Mouse (Mus musculus): ENCODE data around the gene Cs.

The Cs gene

GRCm38 (mm10) chr10:128409692-128410559 is 72.4 kb downstream of the Cs start:
- peak; percentile 89 for DNase-seq (ENCODE audit: low spot score)

DNA sequence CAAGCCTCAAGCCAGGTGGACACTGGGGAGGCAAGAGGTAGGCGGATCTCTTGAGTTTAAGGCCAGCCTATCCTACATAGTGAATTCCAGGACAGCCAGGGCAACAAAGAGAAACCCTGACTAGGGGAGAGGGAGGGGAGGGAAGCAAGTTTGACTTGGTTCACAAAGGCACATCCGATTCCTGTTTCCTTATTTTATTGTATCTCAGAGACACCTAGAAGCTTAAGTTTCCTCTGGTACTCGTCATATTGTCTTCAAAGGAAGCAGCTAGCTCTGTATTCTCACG is 73.0 kb downstream of the Cs start:
- no peak for DNase-seq (ENCODE audit: low spot score)

GRCm38 (mm10) chr10:128411211-128412054 is 73.9 kb downstream of the Cs start, which contains the start of the genes Nabp2 and Rnf41:
Gene Nabp2 (minus strand): TSS chr10:128411492.
Gene Rnf41 (plus strand): TSS chr10:128411657.
- DNase-seq (ENCODE audit: low spot score): peak; percentile 96

DNA sequence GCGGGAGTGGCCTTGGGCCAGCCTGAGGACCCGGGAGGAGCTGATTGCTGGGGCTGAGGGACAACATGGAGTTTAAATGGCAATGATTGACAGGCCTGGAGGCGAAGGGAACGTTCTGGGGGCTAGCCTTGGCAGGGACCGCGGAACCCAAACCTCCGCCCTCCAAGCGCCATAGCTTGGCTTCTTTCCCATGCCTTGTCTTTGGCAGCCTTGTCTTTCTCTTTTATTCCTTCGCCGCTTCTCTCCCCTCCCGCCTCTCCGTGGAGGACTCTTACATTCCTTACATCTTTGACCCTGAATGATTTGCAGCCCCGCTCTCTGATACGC is 74.5 kb downstream of the Cs start:
- DNase-seq (ENCODE audit: low spot score): no peak
